In genomic region chr3:52283521-52283920, GRCm38 (mm10) we compare ENCODE assay signal across 14 mouse cellular contexts.
"Had no signal": no experiment of that assay in that cellular context is flagged by ENCODE, and none has a peak within 500 bp of the region (broad histone marks: within the 10 kb centered on the region; RNA-seq: fewer than 3 reads in every experiment).

No protein-coding gene starts in this region.

- H3K4me2 ChIP-seq: limb, embryonic 15.5 days; midbrain, embryonic 12.5 days; neural tube, embryonic 13.5 days had no signal

- H3K4me3 ChIP-seq: limb, embryonic 15.5 days; midbrain, embryonic 12.5 days; neural tube, embryonic 13.5 days had no signal

- H3K36me3 ChIP-seq: limb, embryonic 15.5 days; midbrain, embryonic 12.5 days; neural tube, embryonic 13.5 days had no signal

- DNase-seq: kidney, adult 8-10 months; kidney, postnatal 25 days; layer of hippocampus, postnatal 36 days; thymus, adult 18-20 months; thymus, postnatal 25 days had no signal

- H3K27me3 ChIP-seq: limb, embryonic 15.5 days; midbrain, embryonic 12.5 days; neural tube, embryonic 13.5 days had no signal

- H3K9ac ChIP-seq: limb, embryonic 15.5 days; liver, embryonic 14.5 days; midbrain, embryonic 12.5 days; neural tube, embryonic 13.5 days had no signal

- ATAC-seq: inflammation-experienced regulatory T-cells, adult 6 months; intestine, postnatal 0 days; midbrain, embryonic 16.5 days had no signal

- H3K27ac ChIP-seq: limb, embryonic 15.5 days; liver, embryonic 14.5 days; macrophage; midbrain, embryonic 12.5 days; neural tube, embryonic 13.5 days; stomach, postnatal 0 days had no signal

- H3K9me3 ChIP-seq: limb, embryonic 15.5 days; midbrain, embryonic 12.5 days; neural tube, embryonic 13.5 days had no signal

- H3K4me1 ChIP-seq: limb, embryonic 15.5 days; midbrain, embryonic 12.5 days; neural tube, embryonic 13.5 days had no signal
